Mouse (Mus musculus): ENCODE measurements at regions not wholly inside any gene's neighbourhood (a gene's known extent, or its start where the extent isn't known, plus 50 kb on each side); places are given as distances from the start of the nearest gene placed in this dataset.

DNA sequence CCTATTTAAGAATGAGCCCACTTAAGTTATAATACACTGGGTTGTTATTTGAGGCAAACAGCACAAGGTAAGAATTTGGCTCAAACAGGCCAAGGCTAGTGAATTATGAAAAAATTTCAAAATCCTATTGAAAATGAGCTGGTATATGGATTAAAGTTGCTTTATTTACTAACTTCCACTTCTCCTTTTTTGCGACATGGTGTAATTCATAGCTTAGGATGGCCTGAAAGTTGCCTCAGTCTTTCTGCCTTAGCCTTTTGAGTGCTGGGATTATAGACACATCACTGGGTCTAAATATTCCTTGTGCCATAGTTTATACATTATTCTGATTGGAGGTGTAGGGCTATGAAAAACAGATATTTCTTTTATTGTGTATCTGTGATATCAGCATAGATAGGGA, 81.9 kb downstream of the Edem1 start:
- WGBS = 100% methylated on average over 1 of the region's 1 CpGs
- Histone ChIP-seq H3K27ac (replicated peaks) (no peak overlapping the region), H3K27me3 (no peaks in the 10 kb centered on the region), H3K4me1 (replicated peaks) (0 out of 2 replicates have a peak, but pooled peaks cover 3% of the 10 kb centered on the region), H3K4me3 (no peak overlapping the region), H3K4me2 (no peak overlapping the region), H3K9me3 (no peaks in the 10 kb centered on the region), H3K36me3 (no peaks in the 10 kb centered on the region), H3K9ac (no peak overlapping the region)
- ATAC-seq (ENCODE audit: low FRiP score, low read depth) = no peak

GRCm38 (mm10) chr6:108912539-108912938, 84.1 kb downstream of the Edem1 start:
- H3K9me3 ChIP-seq = no peaks in the 10 kb centered on the region
- no peaks in the 10 kb centered on the region for H3K36me3 ChIP-seq
- no peak for ATAC-seq (ENCODE audit: low FRiP score, low read depth)
- H3K27ac ChIP-seq (replicated peaks) = no peak overlapping the region
- H3K4me2 ChIP-seq = no peak overlapping the region
- no peaks in the 10 kb centered on the region for H3K27me3 ChIP-seq
- no peak overlapping the region for H3K9ac ChIP-seq
- WGBS = 34% methylated on average over 7 of the region's 7 CpGs
- H3K4me3 ChIP-seq = no peak overlapping the region
- H3K4me1 ChIP-seq (replicated peaks) = 0 out of 2 replicates have a peak, but pooled peaks cover 3% of the 10 kb centered on the region

- no peak overlapping the region for H3K4me3 ChIP-seq
- no peak overlapping the region for H3K27ac ChIP-seq (replicated peaks)
- H3K27me3 ChIP-seq = no peaks in the 10 kb centered on the region
- no peaks in the 10 kb centered on the region for H3K36me3 ChIP-seq
- H3K4me2 ChIP-seq = no peak overlapping the region
- no peaks in the 10 kb centered on the region for H3K4me1 ChIP-seq (replicated peaks)
- 23% methylated on average over 2 of the region's 2 CpGs for WGBS
- H3K9ac ChIP-seq = no peak overlapping the region
- no peaks in the 10 kb centered on the region for H3K9me3 ChIP-seq
- ATAC-seq (ENCODE audit: low FRiP score, low read depth) = no peak
Measured at GRCm38 (mm10) chr6:108919372-108919913, 91.0 kb downstream of the Edem1 start.

GRCm38 (mm10) chr6:108921181-108921580, 92.7 kb downstream of the Edem1 start:
- no peak for ATAC-seq (ENCODE audit: low FRiP score, low read depth)
- Histone ChIP-seq H3K4me3 (no peak overlapping the region), H3K4me2 (no peak overlapping the region), H3K27ac (replicated peaks) (no peak overlapping the region), H3K9ac (no peak overlapping the region), H3K4me1 (replicated peaks) (no peaks in the 10 kb centered on the region), H3K27me3 (no peaks in the 10 kb centered on the region), H3K36me3 (no peaks in the 10 kb centered on the region), H3K9me3 (no peaks in the 10 kb centered on the region)
- 97% methylated on average over 3 of the region's 3 CpGs for WGBS

DNA sequence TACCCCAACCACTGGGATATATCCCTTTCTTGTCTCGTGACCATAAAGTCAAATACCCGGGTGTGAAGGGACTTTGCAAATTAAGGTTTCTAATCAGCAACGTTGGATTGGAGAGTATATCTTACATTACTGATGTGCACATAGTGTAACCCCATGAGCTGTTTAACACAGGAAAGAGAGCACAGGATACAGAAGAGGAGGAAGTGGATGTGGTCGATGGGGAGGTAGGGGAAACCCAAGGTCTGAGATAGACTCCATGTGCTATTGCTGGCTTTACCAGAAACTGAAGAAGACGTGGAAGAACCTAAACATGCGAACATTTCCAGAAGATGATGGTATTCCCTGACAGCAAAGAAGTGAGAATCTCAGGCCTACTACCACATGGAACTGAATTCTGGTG, 94.1 kb downstream of the Edem1 start:
- Histone ChIP-seq H3K36me3 (no peaks in the 10 kb centered on the region), H3K27me3 (no peaks in the 10 kb centered on the region), H3K4me2 (no peak overlapping the region), H3K27ac (replicated peaks) (no peak overlapping the region), H3K4me1 (replicated peaks) (no peaks in the 10 kb centered on the region), H3K9ac (no peak overlapping the region), H3K4me3 (no peak overlapping the region), H3K9me3 (no peaks in the 10 kb centered on the region)
- ATAC-seq (ENCODE audit: low FRiP score, low read depth) = no peak
- WGBS = 86% methylated on average over 6 of the region's 6 CpGs

DNA sequence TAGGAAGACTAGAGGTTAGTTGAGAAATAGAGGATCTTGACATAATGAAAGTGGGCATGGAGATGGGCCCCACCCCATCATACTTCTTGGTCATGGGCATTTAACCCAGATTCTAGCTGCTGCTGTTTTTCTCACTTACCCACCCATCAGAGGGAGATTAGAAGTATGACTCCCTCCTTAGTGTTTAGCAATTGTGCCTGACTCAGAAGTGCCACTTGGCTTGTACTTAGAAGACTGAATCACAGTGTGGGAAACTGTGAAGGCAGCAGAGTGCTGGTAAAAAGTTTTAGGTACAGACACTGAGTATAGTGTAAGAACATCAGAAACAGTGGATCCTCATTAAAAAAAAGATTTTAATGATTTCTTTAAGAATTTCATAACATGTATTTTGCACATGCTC, 100.5 kb downstream of the Edem1 start:
- Histone ChIP-seq H3K36me3 (no peaks in the 10 kb centered on the region), H3K4me2 (no peak overlapping the region)
- no peak for ATAC-seq (ENCODE audit: low FRiP score, low read depth)

GRCm38 (mm10) chr6:108938646-108939045, 110.2 kb downstream of the Edem1 start:
- no peaks in the 10 kb centered on the region for H3K9me3 ChIP-seq
- no peaks in the 10 kb centered on the region for H3K27me3 ChIP-seq
- 89% methylated on average over 5 of the region's 5 CpGs for WGBS
- H3K4me1 ChIP-seq (replicated peaks) = no peaks in the 10 kb centered on the region
- no peak overlapping the region for H3K27ac ChIP-seq (replicated peaks)
- H3K4me2 ChIP-seq = no peak overlapping the region
- H3K36me3 ChIP-seq = no peaks in the 10 kb centered on the region
- H3K4me3 ChIP-seq = no peak overlapping the region
- no peak for ATAC-seq (ENCODE audit: low FRiP score, low read depth)
- H3K9ac ChIP-seq = no peak overlapping the region

More for the DNA sequence above, 100.5 kb downstream of the Edem1 start:
- no peaks in the 10 kb centered on the region for H3K4me1 ChIP-seq (replicated peaks)
- no peak overlapping the region for H3K27ac ChIP-seq (replicated peaks)
- no peak overlapping the region for H3K4me3 ChIP-seq
- H3K9me3 ChIP-seq = no peaks in the 10 kb centered on the region
- H3K9ac ChIP-seq = no peak overlapping the region
- no peaks in the 10 kb centered on the region for H3K27me3 ChIP-seq

- Histone ChIP-seq H3K27ac (replicated peaks) (no peak overlapping the region), H3K4me1 (replicated peaks) (no peaks in the 10 kb centered on the region), H3K36me3 (no peaks in the 10 kb centered on the region), H3K9me3 (no peaks in the 10 kb centered on the region), H3K9ac (no peak overlapping the region), H3K27me3 (no peaks in the 10 kb centered on the region), H3K4me3 (no peak overlapping the region), H3K4me2 (no peak overlapping the region)
- no peak for ATAC-seq (ENCODE audit: low FRiP score, low read depth)
Measured at GRCm38 (mm10) chr6:108942288-108942687, 113.8 kb downstream of the Edem1 start.

DNA sequence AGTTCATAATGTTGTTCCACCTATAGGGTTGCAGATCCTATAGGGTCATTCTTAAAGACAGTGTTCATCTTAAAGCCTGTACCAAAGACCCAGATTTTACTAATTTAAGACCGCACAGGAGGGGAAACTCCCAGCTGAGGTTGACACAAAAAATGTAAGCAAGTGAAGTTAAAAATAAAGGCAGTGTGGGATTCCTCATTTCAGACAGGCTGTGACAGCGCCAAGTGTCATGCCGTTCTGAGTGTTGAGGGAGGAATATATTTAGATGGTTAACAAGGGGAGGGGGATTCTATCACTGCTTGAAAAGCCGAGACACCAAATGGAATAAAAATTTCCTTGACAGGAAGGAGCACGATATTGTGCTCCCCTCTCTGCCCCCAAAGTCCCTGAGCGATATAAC, 123.9 kb downstream of the Edem1 start:
- Histone ChIP-seq H3K4me1 (replicated peaks) (no peaks in the 10 kb centered on the region), H3K9me3 (no peaks in the 10 kb centered on the region), H3K9ac (no peak overlapping the region), H3K4me2 (no peak overlapping the region), H3K27ac (replicated peaks) (no peak overlapping the region), H3K27me3 (no peaks in the 10 kb centered on the region), H3K4me3 (no peak overlapping the region), H3K36me3 (no peaks in the 10 kb centered on the region)
- 92% methylated on average over 6 of the region's 6 CpGs for WGBS
- no peak for ATAC-seq (ENCODE audit: low FRiP score, low read depth)

DNA sequence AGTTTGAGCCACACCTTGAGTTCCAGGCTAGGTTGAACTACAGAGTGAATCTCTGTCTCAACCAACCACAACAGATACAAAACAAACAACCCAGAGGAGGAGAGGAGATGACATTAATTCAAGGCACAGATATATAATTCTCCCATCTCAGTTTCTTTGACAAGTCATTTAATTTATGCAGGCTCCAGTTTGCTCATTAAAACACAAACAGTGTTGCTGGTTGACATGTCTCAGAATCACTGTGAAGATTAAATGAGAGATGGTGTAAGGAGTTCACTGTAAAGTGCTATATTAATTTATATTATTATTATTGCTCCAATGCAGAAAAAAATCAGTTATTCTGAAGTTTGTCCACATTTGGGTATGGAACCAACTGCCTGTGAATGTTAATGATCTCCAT, 134.4 kb downstream of the Edem1 start:
- H3K4me2 ChIP-seq = no peak overlapping the region
- H3K9me3 ChIP-seq = no peaks in the 10 kb centered on the region
- H3K36me3 ChIP-seq = no peaks in the 10 kb centered on the region
- H3K27ac ChIP-seq (replicated peaks) = no peak overlapping the region
- no peak overlapping the region for H3K4me3 ChIP-seq
- no peak for ATAC-seq (ENCODE audit: low FRiP score, low read depth)
- 0 out of 2 replicates have a peak, but pooled peaks cover 2% of the 10 kb centered on the region for H3K4me1 ChIP-seq (replicated peaks)
- H3K9ac ChIP-seq = no peak overlapping the region
- H3K27me3 ChIP-seq = no peaks in the 10 kb centered on the region

DNA sequence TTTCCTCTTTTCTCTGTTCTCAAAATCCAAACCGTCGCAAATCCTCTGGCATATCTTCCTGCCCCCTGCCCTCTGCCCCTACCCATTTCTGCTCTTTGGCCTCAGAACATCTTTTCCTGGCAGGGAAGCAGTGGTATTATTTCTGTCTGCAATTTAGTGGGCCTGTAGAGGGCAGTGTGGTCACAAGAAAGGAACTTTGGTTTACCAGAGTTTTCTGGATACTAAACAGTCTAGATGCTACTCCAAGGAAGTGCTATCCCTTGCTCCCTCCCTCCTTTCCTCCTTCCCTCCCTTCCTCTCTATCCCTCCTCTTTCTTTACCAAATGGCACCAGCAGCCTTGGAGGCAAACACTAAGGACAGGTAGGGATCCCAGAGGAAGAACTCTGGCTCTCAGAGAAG, 134.9 kb downstream of the Edem1 start:
- WGBS = 9% methylated on average over 2 of the region's 2 CpGs
- Histone ChIP-seq H3K36me3 (no peaks in the 10 kb centered on the region), H3K4me1 (replicated peaks) (0 out of 2 replicates have a peak, but pooled peaks cover 2% of the 10 kb centered on the region), H3K4me2 (no peak overlapping the region), H3K9ac (no peak overlapping the region), H3K27ac (replicated peaks) (no peak overlapping the region), H3K27me3 (no peaks in the 10 kb centered on the region), H3K9me3 (no peaks in the 10 kb centered on the region), H3K4me3 (no peak overlapping the region)
- peak; percentile 65 for ATAC-seq (ENCODE audit: low FRiP score, low read depth)

- ATAC-seq (ENCODE audit: low FRiP score, low read depth) = 0 out of 2 replicates have a peak, but pooled peaks have one; percentile 45
- Histone ChIP-seq H3K27me3 (no peaks in the 10 kb centered on the region), H3K9ac (no peak overlapping the region), H3K4me2 (no peak overlapping the region), H3K27ac (replicated peaks) (no peak overlapping the region), H3K9me3 (no peaks in the 10 kb centered on the region), H3K4me1 (replicated peaks) (no peaks in the 10 kb centered on the region), H3K4me3 (no peak overlapping the region), H3K36me3 (no peaks in the 10 kb centered on the region)
- WGBS = 46% methylated on average over 4 of the region's 4 CpGs
Measured at GRCm38 (mm10) chr6:108969477-108970176, 141.2 kb downstream of the Edem1 start.

All from hindbrain, embryonic 15.5 days (tissue).